Mouse (Mus musculus) testis, adult 2 months (tissue): ENCODE results near the gene Camta1. TPM values are rescaled to one million over a fixed set of nuclear protein-coding genes. Genes with fewer than 3 reads are reported as not detected.

Experiments used
- H3K27ac ChIP-seq: fragments of 200-500 bp; 2 replicates; pipeline ENCODE4 v1.5.1; 2012; ENCODE audit warnings: low read depth, low read length; ENCODE audit not compliant: control insufficient read depth, insufficient read depth
- H3K27me3 ChIP-seq: fragments of 200-500 bp; 2 replicates; pipeline ENCODE4 v1.6.1; 2012; ENCODE audit warnings: mild to moderate bottlenecking, low read length, moderate library complexity; ENCODE audit not compliant: control insufficient read depth, insufficient read depth
- H3K36me3 ChIP-seq: fragments of 200-500 bp; 2 replicates; pipeline ENCODE4 v1.6.1; 2012; ENCODE audit warnings: mild to moderate bottlenecking, low read length; ENCODE audit not compliant: control insufficient read depth, insufficient read depth
- H3K4me1 ChIP-seq: fragments of 200-500 bp; 2 replicates; pipeline ENCODE4 v1.6.1; 2012; ENCODE audit warnings: low read length; ENCODE audit not compliant: control insufficient read depth, insufficient read depth
- H3K4me3 ChIP-seq: fragments of 200-500 bp; 2 replicates; pipeline ENCODE4 v1.5.1; 2012; ENCODE audit warnings: low read depth, mild to moderate bottlenecking, low read length, moderate library complexity, mixed read lengths; ENCODE audit not compliant: control insufficient read depth
- CTCF ChIP-seq: fragments of 200-500 bp; IDR thresholded peaks from 2 replicates; pipeline ENCODE4 v1.5.1; 2012; ENCODE audit warnings: low read depth, mild to moderate bottlenecking, inconsistent platforms, low read length, moderate library complexity; ENCODE audit not compliant: control insufficient read depth, insufficient read depth, insufficient replicate concordance
- POLR2A ChIP-seq: fragments of 200-500 bp; IDR thresholded peaks from 2 replicates; pipeline ENCODE4 v1.6.1; 2012; ENCODE audit warnings: low read depth, mild to moderate bottlenecking, inconsistent platforms, low read length, moderate library complexity; ENCODE audit not compliant: control insufficient read depth
- polyA plus RNA-seq: library from polyadenylated mRNA; depleted of rRNA; stranded (reverse); fragments of >200 nt; gene quantifications from 2 replicates; pipeline ENCODE4 v1.2.3, GENCODE M21; 2012

Gene Camta1
- polyA plus RNA-seq, 1 experiment, result 15.4 TPM

GRCm38 (mm10) chr4:151234981-151235380, 626.7 kb downstream of the Camta1 start:
- TF ChIP-seq POLR2A (no peak), CTCF (no peak)
- Histone ChIP-seq H3K27me3 (no peaks in the 10 kb centered on the region), H3K27ac (no peak overlapping the region), H3K4me1 (no peaks in the 10 kb centered on the region), H3K4me3 (no peak overlapping the region), H3K36me3 (no peaks in the 10 kb centered on the region)

- H3K36me3 ChIP-seq, result no peaks in the 10 kb centered on the region
- TF ChIP-seq POLR2A, result no peak
- peak; percentile 92 for TF ChIP-seq CTCF
- H3K27me3 ChIP-seq, result no peaks in the 10 kb centered on the region
- no peaks in the 10 kb centered on the region for H3K4me1 ChIP-seq
- no peak overlapping the region for H3K4me3 ChIP-seq
- no peak overlapping the region for H3K27ac ChIP-seq
These were observed 629.6 kb downstream of the Camta1 start for GRCm38 (mm10) chr4:151232028-151232427.

- no peaks in the 10 kb centered on the region for H3K36me3 ChIP-seq
- no peak overlapping the region for H3K27ac ChIP-seq
- TF ChIP-seq POLR2A (peak; percentile 3; the same call in 1 of the 2 replicates), CTCF (no peak)
- H3K4me3 ChIP-seq, result peak overlapping the region; percentile 76
- H3K27me3 ChIP-seq, result no peaks in the 10 kb centered on the region
- no peaks in the 10 kb centered on the region for H3K4me1 ChIP-seq
These were observed 632.6 kb downstream of the Camta1 start for GRCm38 (mm10) chr4:151229073-151229472.

- Histone ChIP-seq H3K36me3 (no peaks in the 10 kb centered on the region), H3K4me1 (no peaks in the 10 kb centered on the region), H3K4me3 (no peak overlapping the region), H3K27me3 (no peaks in the 10 kb centered on the region), H3K27ac (no peak overlapping the region)
- no peak for TF ChIP-seq CTCF
These were observed 635.2 kb downstream of the Camta1 start for GRCm38 (mm10) chr4:151226496-151226895.

- no peaks in the 10 kb centered on the region for H3K27me3 ChIP-seq
- TF ChIP-seq POLR2A, result no peak
- no peak for TF ChIP-seq CTCF
- no peak overlapping the region for H3K4me3 ChIP-seq
- H3K27ac ChIP-seq, result no peak overlapping the region
- no peaks in the 10 kb centered on the region for H3K4me1 ChIP-seq
- H3K36me3 ChIP-seq, result no peaks in the 10 kb centered on the region
These were observed 637.7 kb downstream of the Camta1 start for GRCm38 (mm10) chr4:151224017-151224416.

GRCm38 (mm10) chr4:151223263-151223996, 638.2 kb downstream of the Camta1 start:
- H3K27ac ChIP-seq, result no peak overlapping the region
- H3K27me3 ChIP-seq, result no peaks in the 10 kb centered on the region
- no peak overlapping the region for H3K4me3 ChIP-seq
- TF ChIP-seq POLR2A (no peak), CTCF (no peak)
- no peaks in the 10 kb centered on the region for H3K4me1 ChIP-seq
- no peaks in the 10 kb centered on the region for H3K36me3 ChIP-seq

GRCm38 (mm10) chr4:151222635-151223034, 639.0 kb downstream of the Camta1 start:
- Histone ChIP-seq H3K4me1 (no peaks in the 10 kb centered on the region), H3K36me3 (no peaks in the 10 kb centered on the region), H3K27me3 (no peaks in the 10 kb centered on the region), H3K4me3 (no peak overlapping the region), H3K27ac (no peak overlapping the region)
- TF ChIP-seq POLR2A (no peak), CTCF (no peak)

- Histone ChIP-seq H3K4me1 (peaks cover 8% of the 10 kb centered on the region), H3K36me3 (no peaks in the 10 kb centered on the region), H3K4me3 (peak overlapping the region; percentile 0), H3K27ac (no peak overlapping the region), H3K27me3 (no peaks in the 10 kb centered on the region)
- TF ChIP-seq POLR2A, result no peak
- TF ChIP-seq CTCF, result peak; percentile 84
These were observed 645.0 kb downstream of the Camta1 start for GRCm38 (mm10) chr4:151216553-151217292.
